ENCODE assay signal across 27 mouse cellular contexts in genomic region chr9:83909836-83910235, GRCm38 (mm10).
"Had no signal": no experiment of that assay in that cellular context is flagged by ENCODE, and none has a peak within 500 bp of the region (broad histone marks: within the 10 kb centered on the region; RNA-seq: fewer than 3 reads in every experiment).

No protein-coding gene starts in this region.

- DNase-seq: cerebellum, adult 8-10 months; cerebellum, adult 9-10 months; cerebellum, adult 9-11 months; cerebellum, postnatal 10 days; cerebellum, postnatal 14 days; cerebellum, postnatal 25 days; cerebellum, postnatal 36 days; embryo, embryonic 11 days; forebrain, postnatal 0 days; gastrocnemius, adult 2 months; gastrocnemius, postnatal 10 days; gastrocnemius, postnatal 14 days; gastrocnemius, postnatal 25 days; gastrocnemius, postnatal 36 days; heart, adult 18-20 months; heart, adult 2 months had no signal

- H3K4me3 ChIP-seq: embryonic facial prominence, embryonic 10.5 days; embryonic facial prominence, embryonic 12.5 days; embryonic facial prominence, embryonic 13.5 days; embryonic facial prominence, embryonic 15.5 days; erythroblast, embryonic 14.5 days; forebrain, embryonic 10.5 days; forebrain, embryonic 12.5 days; forebrain, embryonic 13.5 days; forebrain, embryonic 15.5 days; gastrocnemius, adult 2 months; heart, adult 2 months had no signal

- H3K27me3 ChIP-seq: embryonic facial prominence, embryonic 12.5 days; embryonic facial prominence, embryonic 13.5 days; embryonic facial prominence, embryonic 15.5 days; forebrain, embryonic 12.5 days; forebrain, embryonic 13.5 days; forebrain, embryonic 15.5 days had no signal

- H3K27ac ChIP-seq: embryonic facial prominence, embryonic 10.5 days; embryonic facial prominence, embryonic 12.5 days; embryonic facial prominence, embryonic 13.5 days; embryonic facial prominence, embryonic 15.5 days; forebrain, embryonic 10.5 days; forebrain, embryonic 12.5 days; forebrain, embryonic 13.5 days; forebrain, embryonic 15.5 days; gastrocnemius, adult 2 months; heart, adult 2 months had no signal

- H3K4me1 ChIP-seq: embryonic facial prominence, embryonic 10.5 days; embryonic facial prominence, embryonic 12.5 days; embryonic facial prominence, embryonic 13.5 days; embryonic facial prominence, embryonic 15.5 days; forebrain, embryonic 10.5 days; forebrain, embryonic 12.5 days; forebrain, embryonic 13.5 days; forebrain, embryonic 15.5 days had no signal

- H3K9ac ChIP-seq: embryonic facial prominence, embryonic 12.5 days; embryonic facial prominence, embryonic 13.5 days; embryonic facial prominence, embryonic 15.5 days; forebrain, embryonic 12.5 days; forebrain, embryonic 13.5 days; forebrain, embryonic 15.5 days; forebrain, postnatal 0 days had no signal

- H3K4me2 ChIP-seq: embryonic facial prominence, embryonic 12.5 days; embryonic facial prominence, embryonic 13.5 days; embryonic facial prominence, embryonic 15.5 days; forebrain, embryonic 12.5 days; forebrain, embryonic 13.5 days; forebrain, embryonic 15.5 days had no signal

- ATAC-seq: forebrain, embryonic 13.5 days; forebrain, embryonic 14.5 days; forebrain, embryonic 15.5 days; forebrain, embryonic 16.5 days; forebrain, postnatal 0 days had no signal

- H3K36me3 ChIP-seq: embryonic facial prominence, embryonic 10.5 days; embryonic facial prominence, embryonic 12.5 days; embryonic facial prominence, embryonic 13.5 days; embryonic facial prominence, embryonic 15.5 days; forebrain, embryonic 10.5 days; forebrain, embryonic 12.5 days; forebrain, embryonic 15.5 days had no signal

- H3K9me3 ChIP-seq: embryonic facial prominence, embryonic 10.5 days; embryonic facial prominence, embryonic 12.5 days; embryonic facial prominence, embryonic 13.5 days; embryonic facial prominence, embryonic 15.5 days; forebrain, embryonic 10.5 days; forebrain, embryonic 12.5 days; forebrain, embryonic 13.5 days; forebrain, embryonic 15.5 days had no signal
